Mouse (Mus musculus) naive thymus-derived CD4-positive, alpha-beta T cell, adult 2 months (primary cell): ENCODE measurements around the gene Zfp697.
"Not testable (repeated sequence)": the region's sequence is repeated elsewhere in the genome, so short reads cannot be mapped to it uniquely, and the experiment has no call there.

ENCODE experiments used
- DNase-seq: peaks from one replicate; pipeline ENCODE4 v3.0.0-alpha.2; 2011; ENCODE audit warnings: low read depth

Zfp697 gene

DNA sequence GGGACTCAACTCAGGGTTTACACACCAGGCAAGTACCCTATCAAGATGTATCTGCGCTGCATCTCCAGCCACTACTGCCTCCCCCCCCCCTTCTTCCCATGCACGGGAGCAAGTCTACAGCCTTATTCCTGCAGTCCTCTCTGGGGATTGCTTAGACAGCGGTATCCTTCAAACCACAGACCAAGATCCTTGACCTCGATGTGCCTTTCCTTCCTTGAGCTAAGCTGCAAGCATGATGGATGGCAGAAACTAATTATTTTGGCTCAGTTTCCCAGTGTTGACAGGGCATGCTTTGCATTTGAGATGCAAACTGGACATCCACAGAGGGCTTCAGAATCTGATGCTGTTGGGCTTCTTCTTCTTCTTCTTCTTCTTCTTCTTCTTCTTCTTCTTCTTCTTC, 40.7 kb downstream of the Zfp697 start:
- DNase-seq = no peak

DNA sequence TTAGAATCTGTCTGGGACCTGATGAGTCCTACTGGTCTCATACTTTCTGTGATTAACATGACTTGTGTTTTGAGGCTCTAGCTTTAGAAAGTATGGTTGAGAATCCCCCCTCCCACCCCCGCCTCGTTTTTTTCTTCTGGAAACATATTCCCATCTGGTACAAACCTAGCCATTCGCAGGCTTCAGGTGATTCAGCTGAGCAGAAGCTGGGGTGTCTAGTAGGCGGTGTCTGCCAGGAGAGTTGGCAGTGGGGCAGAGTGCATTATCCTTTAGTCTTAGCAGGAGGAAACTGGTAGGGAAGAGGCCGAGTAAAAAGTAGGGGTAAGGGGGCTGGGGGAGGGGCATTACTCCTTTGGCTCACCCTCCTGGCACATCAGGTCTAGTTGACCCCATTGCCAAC, 44.5 kb downstream of the Zfp697 start:
- DNase-seq = no peak

DNA sequence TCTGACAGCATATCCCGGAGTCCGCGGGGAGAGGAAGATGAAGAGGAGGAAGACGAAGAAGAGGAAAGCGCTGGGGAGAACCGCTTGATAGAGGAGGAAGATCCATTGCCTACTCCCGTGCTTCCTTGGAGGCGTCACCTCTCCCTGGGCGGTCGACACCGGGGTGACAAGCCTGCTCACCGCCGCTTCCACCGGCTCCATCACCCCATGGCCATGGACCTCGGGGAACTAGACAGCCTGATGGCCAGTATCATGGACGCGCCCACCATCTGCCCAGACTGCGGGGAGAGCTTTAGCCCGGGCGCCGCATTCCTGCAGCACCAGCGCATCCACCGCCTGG, 45.0 kb downstream of the Zfp697 start:
- DNase-seq = no peak

DNA sequence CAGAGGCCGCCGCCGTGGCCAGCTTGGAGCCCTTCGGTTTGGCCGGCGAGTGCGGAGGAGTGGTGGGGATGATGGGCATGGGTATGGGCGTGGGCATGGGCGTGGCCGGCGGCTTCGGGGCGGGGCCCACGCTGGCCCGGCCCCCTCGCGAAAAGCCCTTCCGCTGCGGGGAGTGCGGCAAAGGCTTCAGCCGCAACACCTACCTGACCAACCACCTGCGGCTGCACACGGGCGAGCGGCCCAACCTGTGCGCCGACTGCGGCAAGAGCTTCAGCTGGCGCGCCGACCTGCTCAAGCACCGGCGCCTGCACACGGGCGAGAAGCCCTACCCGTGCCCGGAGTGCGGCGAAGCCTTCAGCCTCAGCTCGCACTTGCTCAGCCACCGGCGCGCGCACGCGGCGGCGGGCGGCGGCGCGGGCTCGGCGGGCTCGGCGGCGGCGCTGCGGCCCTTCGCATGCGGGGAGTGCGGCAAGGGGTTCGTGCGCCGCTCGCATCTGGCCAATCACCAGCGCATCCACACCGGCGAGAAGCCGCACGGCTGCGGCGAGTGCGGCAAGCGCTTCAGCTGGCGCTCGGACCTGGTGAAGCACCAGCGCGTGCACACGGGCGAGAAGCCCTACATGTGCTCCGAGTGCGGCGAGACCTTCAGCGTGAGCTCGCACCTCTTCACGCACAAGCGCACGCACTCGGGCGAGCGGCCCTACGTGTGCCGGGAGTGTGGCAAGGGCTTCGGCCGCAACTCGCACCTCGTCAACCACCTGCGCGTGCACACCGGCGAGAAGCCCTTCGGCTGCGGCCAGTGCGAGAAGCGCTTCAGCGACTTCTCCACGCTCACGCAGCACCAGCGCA, 45.6 kb downstream of the Zfp697 start:
- DNase-seq = peak; percentile 65

DNA sequence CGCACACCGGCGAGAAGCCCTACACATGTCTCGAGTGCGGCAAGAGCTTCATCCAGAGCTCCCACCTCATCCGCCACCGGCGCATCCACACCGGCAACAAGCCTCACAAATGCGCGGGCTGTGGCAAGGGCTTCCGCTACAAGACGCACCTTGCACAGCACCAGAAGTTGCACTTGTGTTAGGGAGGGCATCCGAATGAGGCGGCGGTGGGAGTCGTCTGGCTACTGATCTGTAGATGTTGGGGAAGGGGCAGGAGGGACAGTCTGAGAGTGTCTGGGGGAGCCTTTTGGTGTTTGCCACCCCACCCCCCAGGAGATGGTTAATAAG, 46.2 kb downstream of the Zfp697 start:
- DNase-seq = no peak

DNA sequence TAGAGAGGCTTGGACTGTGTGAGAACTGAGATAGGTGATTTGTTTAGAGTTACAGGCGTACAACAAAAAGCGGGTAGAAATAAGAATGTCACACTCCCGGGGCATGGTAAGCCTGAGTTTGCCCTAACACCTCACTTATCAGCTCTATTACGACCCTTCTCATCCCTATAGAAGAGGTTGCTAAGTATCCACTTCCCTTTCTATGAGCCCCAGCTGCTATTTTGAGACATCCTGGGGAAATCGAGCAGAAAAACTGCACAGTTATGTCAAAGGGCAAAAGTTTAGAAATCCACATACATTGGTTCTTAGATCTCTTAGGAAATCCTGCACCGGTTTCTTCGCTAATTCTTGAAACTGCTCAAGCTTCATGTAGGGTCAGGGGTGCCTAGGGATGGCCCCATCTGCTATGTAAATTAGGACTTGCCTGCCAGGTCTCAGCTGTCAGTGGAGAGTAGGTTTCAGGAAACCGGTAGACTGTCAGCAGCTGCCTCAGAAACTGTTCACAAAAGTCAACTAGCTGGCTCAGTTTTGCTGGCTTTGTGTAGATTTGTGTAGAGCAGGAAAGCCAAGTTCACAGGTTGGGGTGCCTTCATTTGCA, 46.8 kb downstream of the Zfp697 start:
- DNase-seq = no peak

DNA sequence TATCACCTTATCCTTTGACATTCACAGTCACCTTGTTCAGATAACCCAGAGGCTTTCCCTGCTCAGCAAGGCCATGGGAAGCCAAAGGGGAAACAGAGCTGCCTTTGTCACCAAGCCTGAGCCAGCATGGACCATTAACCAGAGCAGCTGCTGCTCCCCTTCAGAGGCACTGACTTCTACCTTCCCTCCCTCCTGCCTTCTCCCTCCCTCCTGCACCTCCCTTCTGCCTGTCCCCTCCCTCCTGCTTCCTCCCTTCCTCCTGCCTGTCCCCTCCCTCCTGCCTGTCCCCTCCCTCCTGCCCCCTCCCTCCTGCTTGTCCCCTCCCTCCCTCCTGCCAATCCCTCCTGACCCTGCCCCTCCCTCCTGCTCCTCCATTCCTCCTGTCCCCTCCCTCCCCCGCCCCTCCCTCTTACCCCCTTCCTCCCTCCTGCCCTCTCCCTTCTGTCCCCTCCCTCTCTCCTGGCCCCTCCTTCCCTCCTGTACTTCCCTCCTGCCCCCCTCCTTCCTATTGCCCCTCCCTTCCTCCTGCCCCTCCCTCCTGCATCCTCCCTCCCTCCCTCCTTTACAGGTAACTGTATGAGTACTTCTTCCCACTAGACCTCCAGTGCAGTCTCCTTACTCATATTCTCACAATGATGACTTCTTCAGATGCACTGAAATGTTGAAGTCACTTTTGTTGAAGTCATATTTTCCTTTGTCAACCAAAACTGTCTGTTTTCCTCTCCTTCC, 52.0 kb downstream of the Zfp697 start:
- DNase-seq = no peak

DNA sequence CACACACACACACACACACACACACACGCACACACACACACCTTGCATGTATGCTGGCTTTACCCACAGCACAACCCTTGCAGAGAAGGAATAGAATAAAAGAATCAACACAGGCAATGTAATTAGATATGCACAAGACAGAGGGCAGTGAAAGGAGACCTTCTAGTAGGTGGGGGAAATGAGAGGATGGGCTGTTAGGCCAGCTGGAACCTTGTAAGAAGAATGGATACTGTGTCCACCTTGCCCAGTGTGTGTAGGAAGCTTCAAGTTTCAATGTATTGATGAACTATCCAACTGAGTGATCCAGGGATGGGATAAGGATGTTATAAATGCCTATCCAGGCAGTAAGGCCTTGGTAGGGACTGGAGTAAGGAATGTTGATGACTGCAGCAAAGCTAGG, 52.8 kb downstream of the Zfp697 start:
- DNase-seq = no peak

DNA sequence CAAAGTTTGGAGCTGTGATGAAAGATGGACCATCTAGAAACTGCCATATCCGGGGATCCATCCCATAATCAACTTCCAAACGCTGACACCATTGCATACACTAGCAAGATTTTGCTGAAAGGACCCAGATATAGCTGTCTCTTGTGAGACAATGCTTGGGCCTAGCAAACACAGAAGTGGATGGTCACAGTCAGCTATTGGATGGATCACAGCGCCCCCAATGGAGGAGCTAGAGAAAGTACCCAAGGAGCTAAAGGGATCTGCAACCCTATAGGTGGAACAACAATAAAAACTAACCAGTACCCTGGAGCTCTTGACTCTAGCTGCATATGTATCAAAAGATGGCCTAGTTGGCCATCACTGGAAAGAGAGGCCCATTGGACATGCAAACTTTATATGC, 60.0 kb downstream of the Zfp697 start:
- not testable (repeated sequence) for DNase-seq

DNA sequence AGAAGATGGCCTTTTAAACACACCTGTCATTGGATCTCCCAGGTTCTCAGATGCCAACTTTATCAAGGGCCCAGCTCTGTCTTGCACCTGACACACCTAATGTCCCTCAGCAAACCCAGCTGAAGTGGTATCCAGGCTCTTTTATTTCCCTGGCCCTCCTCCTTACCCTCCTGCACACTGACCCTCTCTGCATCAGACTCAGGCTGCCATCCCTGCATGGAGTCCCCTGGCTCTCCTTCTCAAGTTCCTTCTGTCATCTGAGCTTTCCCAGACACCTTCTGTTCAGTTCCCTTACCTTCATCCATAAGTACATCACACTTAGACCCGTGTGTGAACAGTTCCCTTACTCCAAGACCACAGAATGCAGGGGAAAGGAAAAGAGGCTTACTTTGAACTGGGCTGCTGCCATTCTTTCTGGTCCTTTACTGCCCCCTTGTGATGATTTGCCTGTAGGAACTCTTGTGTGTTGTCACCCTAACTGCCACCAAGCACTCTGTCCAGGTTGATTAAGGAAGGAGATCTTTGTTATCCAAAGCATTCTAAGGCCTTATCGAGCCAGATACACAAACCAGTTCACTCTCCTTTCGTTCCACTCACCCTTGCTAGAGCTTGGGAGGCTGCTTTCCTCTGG, 61.0 kb downstream of the Zfp697 start:
- DNase-seq = peak; percentile 36

DNA sequence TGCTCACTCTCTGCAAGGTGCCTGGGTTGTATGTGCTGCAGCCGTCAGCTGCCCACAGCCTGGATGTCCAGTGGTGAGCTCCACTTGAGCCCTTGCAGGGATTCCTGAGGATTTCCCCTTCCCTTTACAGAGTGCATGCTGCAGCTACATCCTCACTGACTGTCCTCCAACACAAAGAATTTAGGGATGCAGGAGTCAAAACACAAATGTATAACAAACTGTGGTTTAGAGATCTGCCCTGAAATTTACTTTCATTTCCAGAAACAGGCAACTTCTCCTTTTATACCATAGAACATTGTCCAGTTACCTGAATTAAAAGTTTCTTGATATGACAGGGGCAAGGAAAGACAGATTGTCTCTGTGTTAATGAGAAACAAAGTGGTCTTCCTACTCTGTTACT, 61.7 kb downstream of the Zfp697 start:
- DNase-seq = not testable (repeated sequence)

DNA sequence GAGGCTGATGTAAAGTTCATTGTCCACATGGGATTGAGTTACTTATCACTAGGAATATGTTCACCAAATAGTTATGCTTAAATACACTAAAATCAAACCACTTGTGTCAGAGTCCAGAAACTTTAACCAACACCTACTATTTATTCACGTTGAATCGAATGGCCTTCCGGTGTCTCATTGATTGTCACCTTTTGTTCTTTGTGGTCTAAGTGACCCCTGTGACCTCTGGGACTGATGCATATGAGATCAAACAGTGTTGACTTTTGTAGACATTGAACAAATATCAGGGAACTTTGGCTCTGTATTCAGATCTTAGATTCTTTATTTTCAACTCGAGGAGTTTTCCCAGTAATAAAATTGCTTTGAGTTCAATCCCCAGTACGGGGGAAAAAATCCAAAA, 71.5 kb downstream of the Zfp697 start:
- not testable (repeated sequence) for DNase-seq

DNA sequence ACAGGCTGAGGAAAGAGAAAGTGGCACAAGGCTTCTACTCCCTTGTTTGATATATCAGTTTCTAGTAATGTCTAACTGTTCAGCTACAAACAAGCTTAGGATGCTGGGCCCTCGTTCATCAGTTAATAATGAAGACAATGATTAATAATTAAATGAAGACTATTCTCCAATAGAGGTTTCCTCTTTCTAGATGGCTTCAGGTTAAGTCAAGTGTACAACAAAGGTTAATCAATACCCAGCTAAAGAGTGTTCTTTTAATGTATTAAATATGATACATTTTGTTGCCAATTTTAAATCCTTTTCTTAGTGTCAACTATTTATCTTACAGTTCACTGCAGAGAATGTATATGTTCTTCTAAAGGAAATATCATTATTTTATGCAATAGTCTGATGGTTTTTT, 74.8 kb downstream of the Zfp697 start, which contains the start of gene Gm4450:
TSS of gene Gm4450 (minus strand) at position 101 of the 400 bp plus-strand sequence.
- DNase-seq = not testable (repeated sequence)

DNA sequence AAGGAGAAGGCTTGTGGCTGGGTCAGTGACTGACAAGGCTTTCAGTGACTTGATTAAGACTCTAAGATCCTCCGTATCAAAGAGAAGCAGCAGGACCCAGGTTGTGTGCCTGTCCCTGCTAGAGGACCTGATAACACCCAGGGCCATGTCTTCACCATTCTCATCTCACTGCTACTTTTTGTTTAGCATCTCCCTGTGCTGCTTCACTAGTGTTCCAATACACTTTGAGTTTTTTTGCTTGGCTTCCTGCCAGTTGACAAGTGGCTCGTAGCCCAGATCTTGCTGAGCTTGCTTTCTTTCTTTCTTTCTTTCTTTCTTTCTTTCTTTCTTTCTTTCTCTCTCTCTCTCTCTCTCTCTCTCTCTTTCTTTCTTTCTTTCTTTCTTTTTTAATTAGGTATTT, 87.1 kb downstream of the Zfp697 start:
- DNase-seq = not testable (repeated sequence)

DNA sequence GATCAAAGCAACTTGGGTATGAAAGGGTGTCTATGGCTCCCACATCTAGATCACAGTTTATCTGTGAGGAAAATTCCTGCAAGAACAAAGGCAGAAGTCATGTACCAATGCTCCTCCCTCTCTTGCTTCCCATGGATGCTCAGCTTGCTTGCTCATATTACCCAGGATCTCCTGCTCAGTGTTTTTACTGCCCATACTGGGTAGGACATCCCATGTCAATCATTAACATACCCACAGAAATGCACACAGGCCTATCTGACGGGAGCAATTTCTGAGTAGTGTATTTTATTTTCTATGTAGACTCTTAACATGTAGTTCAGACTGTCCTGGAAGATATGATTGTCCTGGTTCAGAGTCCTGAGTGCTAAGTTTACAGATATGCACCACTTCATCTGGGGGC, 88.8 kb downstream of the Zfp697 start:
- DNase-seq = not testable (repeated sequence)

DNA sequence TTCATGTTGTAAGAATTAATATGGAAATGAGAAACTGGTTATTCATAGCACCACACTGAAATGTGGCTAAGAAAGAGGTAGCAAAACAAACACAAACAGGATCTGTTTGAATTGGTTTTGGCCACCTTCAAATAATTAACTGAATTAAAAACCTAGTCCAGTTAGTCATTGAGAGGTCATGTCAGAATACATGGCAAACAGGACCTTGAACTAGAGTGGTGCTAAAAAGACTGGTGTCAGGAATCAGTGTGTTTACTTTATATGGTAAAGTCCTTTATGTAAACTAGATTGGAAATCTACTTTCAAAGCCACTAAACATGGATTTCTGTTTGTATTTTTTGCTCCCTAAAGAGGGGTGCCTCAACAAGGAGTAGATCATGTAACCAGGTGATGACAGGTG, 89.2 kb downstream of the Zfp697 start:
- DNase-seq = not testable (repeated sequence)

DNA sequence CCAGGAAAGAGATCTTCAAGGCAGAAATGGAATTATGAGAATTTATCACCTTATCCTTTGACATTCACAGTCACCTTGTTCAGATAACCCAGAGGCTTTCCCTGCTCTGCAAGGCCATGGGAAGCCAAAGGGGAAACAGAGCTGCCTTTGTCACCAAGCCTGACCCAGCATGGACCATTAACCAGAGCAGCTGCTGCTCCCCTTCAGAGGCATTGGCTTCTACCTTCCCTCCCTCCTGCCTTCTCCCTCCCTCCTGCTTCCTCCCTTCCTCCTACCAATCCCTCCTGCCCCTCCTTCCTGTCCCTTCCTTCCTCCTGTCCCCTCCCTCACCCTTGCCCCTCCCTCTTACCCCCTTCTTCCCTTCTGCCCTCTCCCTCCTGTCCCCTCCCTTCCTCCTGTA, 111.9 kb downstream of the Zfp697 start:
- not testable (repeated sequence) for DNase-seq

DNA sequence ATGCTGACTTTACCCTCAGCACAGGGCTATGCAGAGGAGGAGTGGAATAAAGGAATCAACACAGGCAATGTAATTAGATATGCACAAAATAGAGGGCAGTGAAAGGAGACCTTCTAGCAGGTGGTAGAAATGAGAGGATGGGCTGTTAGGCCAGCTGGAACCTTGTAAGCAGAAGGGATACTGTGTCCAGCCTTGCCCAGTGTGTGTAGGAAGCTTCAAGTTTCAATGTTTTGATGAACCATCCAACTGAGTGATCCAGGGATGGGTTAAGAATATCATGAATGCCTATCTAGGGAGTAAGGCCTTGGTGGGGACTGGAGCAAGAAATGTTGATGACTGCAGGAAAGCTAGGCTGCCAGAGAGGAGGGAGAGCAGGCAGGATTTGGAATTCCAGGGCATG, 112.8 kb downstream of the Zfp697 start:
- not testable (repeated sequence) for DNase-seq

DNA sequence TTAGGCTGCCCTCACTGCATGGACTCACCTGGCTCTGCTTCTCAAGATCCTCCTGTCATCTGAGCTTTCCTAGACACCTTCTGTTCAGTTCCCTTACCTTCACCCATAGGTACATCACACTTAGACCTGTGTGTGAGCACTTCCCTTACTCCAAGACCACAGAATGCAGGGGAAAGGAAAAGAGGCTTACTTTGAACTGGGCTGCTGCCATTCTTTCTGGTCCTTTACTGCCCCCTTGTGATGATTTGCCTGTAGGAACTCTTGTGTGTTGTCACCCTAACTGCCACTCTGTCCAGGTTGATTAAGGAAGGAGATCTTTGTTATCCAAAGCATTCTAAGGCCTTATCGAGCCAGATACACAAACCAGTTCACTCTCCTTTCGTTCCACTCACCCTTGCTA, 114.5 kb downstream of the Zfp697 start:
- not testable (repeated sequence) for DNase-seq

DNA sequence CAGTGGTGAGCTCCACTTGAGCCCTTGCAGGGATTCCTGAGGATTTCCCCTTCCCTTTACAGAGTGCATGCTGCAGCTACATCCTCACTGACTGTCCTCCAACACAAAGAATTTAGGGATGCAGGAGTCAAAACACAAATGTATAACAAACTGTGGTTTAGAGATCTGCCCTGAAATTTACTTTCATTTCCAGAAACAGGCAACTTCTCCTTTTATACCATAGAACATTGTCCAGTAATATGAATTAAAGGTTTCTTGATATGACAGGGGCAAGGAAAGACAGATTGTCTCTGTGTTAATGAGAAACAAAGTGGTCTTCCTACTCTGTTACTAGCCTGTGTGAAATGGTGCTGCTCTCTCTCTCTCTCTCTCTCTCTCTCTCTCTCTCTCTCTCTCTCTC, 115.1 kb downstream of the Zfp697 start:
- DNase-seq = not testable (repeated sequence)

DNA sequence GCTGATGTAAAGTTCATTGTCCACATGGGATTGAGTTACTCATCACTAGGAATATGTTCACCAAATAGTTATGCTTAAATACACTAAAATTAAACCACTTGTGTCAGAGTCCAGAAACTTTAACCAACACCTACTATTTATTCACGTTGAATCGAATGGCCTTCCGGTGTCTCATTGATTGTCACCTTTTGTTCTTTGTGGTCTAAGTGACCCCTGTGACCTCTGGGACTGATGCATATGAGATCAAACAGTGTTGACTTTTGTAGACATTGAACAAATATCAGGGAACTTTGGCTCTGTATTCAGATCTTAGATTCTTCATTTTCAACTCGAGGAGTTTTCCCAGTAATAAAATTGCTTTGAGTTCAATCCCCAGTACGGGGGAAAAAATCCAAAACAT, 125.0 kb downstream of the Zfp697 start:
- DNase-seq = not testable (repeated sequence)

DNA sequence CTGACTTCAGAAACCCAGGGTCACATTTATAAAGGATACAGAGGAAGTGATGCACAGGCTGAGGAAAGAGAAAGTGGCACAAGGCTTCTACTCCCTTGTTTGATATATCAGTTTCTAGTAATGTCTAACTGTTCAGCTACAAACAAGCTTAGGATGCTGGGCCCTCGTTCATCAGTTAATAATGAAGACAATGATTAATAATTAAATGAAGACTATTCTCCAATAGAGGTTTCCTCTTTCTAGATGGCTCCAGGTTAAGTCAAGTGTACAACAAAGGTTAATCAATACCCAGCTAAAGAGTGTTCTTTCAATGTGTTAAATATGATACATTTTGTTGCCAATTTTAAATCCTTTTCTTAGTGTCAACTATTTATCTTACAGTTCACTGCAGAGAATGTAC, 128.2 kb downstream of the Zfp697 start, which contains the start of gene Hsd3b4:
TSS of gene Hsd3b4 (minus strand) at position 101 of the 400 bp plus-strand sequence.
- not testable (repeated sequence) for DNase-seq

DNA sequence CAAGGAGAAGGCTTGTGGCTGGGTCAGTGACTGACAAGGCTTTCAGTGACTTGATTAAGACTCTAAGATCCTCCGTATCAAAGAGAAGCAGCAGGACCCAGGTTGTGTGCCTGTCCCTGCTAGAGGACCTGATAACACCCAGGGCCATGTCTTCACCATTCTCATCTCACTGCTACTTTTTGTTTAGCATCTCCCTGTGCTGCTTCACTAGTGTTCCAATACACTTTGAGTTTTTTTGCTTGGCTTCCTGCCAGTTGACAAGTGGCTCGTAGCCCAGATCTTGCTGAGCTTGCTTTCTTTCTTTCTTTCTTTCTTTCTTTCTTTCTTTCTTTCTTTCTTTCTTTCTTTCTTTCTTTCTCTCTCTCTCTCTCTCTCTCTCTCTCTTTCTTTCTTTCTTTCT, 140.5 kb downstream of the Zfp697 start:
- not testable (repeated sequence) for DNase-seq
